Mouse (Mus musculus) midbrain, embryonic 14.5 days (tissue): ENCODE data around the gene Abhd5. TPM values are rescaled to one million over a fixed set of nuclear protein-coding genes. Genes with fewer than 3 reads are reported as not detected.

ENCODE experiments used
- ATAC-seq: fragments of 200-750 bp; cut with Nextera tagmentation; 2 replicates; pipeline ENCODE4 v1.8.0; 2017; ENCODE audit warnings: moderate number of reproducible peaks, moderate library complexity; ENCODE audit not compliant: low FRiP score, low TSS enrichment
- DNase-seq: peaks from one replicate; pipeline ENCODE4 v3.0.0-alpha.2; 2015
- H3K27ac ChIP-seq: fragments of 300-500 bp; sonication (generic); replicated peaks from 2 replicates; pipeline ENCODE4 v1.5.1; 2014; ENCODE audit warnings: mild to moderate bottlenecking, low read depth, low read length, moderate library complexity
- H3K27me3 ChIP-seq: fragments of 300-500 bp; sonication (generic); 2 replicates; pipeline ENCODE4 v1.6.1; 2014; ENCODE audit warnings: low read length, control low read depth, mixed read lengths; ENCODE audit not compliant: control insufficient read depth, insufficient read depth
- H3K36me3 ChIP-seq: fragments of 300-500 bp; sonication (generic); 2 replicates; pipeline ENCODE4 v1.6.1; 2014; ENCODE audit warnings: low read length, control low read depth; ENCODE audit not compliant: control insufficient read depth, insufficient read depth
- H3K4me1 ChIP-seq: fragments of 300-500 bp; sonication (generic); 2 replicates; pipeline ENCODE4 v1.6.1; 2014; ENCODE audit warnings: mild to moderate bottlenecking, antibody characterized with exemption, low read length, control low read depth; ENCODE audit not compliant: control insufficient read depth, insufficient read depth
- H3K4me2 ChIP-seq: fragments of 300-500 bp; sonication (generic); 2 replicates; pipeline ENCODE4 v1.6.1; 2014; ENCODE audit warnings: mild to moderate bottlenecking, low read length, moderate library complexity
- H3K4me3 ChIP-seq: fragments of 300-500 bp; sonication (generic); replicated peaks from 2 replicates; pipeline ENCODE4 v1.5.1; 2014; ENCODE audit warnings: low read depth, low read length
- H3K9ac ChIP-seq: fragments of 300-500 bp; sonication (generic); replicated peaks from 2 replicates; pipeline ENCODE4 v1.6.1; 2014; ENCODE audit warnings: mild to moderate bottlenecking, low read length, moderate library complexity
- H3K9me3 ChIP-seq: fragments of 300-500 bp; sonication (generic); 2 replicates; pipeline ENCODE4 v1.6.1; 2016; ENCODE audit warnings: low read length, control low read depth, mixed read lengths; ENCODE audit not compliant: control insufficient read depth
- WGBS: fragments of 180-500 bp; shearing (Covaris S2); extraction: QIAGEN DNeasy Blood & Tissue Kit; methylation state at CpG from one replicate; pipeline ENCODE4 v1.1.7; 2014; 5-methylcytosine and 5-hydroxymethylcytosine counted together
- polyA plus RNA-seq: library from polyadenylated mRNA; unstranded; fragments of >200 nt; fragmentation: Nextera tagmentation; extraction: Ambion mirVana; gene quantifications from 2 replicates; pipeline ENCODE4 v1.2.1, GENCODE M21; 2014

Abhd5 gene
- polyA plus RNA-seq, 1 experiment from 2014 or later = 28.0 TPM

GRCm38 (mm10) chr9:122314942-122315341 is 36.5 kb upstream of the Abhd5 start:
- H3K27ac ChIP-seq = no peak overlapping the region
- H3K9me3 ChIP-seq = no peaks in the 10 kb centered on the region
- no peaks in the 10 kb centered on the region for H3K27me3 ChIP-seq
- ATAC-seq (no peak), DNase-seq (no peak)
- peaks cover 9% of the 10 kb centered on the region for H3K4me1 ChIP-seq
- no peak overlapping the region for H3K4me3 ChIP-seq
- no peak overlapping the region for H3K4me2 ChIP-seq
- H3K36me3 ChIP-seq = no peaks in the 10 kb centered on the region
- WGBS = 68% methylated on average over 4 of the region's 4 CpGs
- no peak overlapping the region for H3K9ac ChIP-seq

GRCm38 (mm10) chr9:122315501-122315900 is 35.9 kb upstream of the Abhd5 start:
- WGBS = 73% methylated on average over 11 of the region's 11 CpGs
- no peaks in the 10 kb centered on the region for H3K36me3 ChIP-seq
- ATAC-seq = no peak
- H3K4me2 ChIP-seq = no peak overlapping the region
- no peak overlapping the region for H3K9ac ChIP-seq
- H3K4me1 ChIP-seq = peaks cover 7% of the 10 kb centered on the region
- no peaks in the 10 kb centered on the region for H3K27me3 ChIP-seq
- DNase-seq = no peak
- no peaks in the 10 kb centered on the region for H3K9me3 ChIP-seq
- no peak overlapping the region for H3K27ac ChIP-seq
- no peak overlapping the region for H3K4me3 ChIP-seq

GRCm38 (mm10) chr9:122316562-122316961 is 34.8 kb upstream of the Abhd5 start:
- no peak overlapping the region for H3K4me3 ChIP-seq
- H3K9ac ChIP-seq = no peak overlapping the region
- no peaks in the 10 kb centered on the region for H3K9me3 ChIP-seq
- no peaks in the 10 kb centered on the region for H3K27me3 ChIP-seq
- no peak overlapping the region for H3K4me2 ChIP-seq
- no peak for DNase-seq
- H3K4me1 ChIP-seq = no peaks in the 10 kb centered on the region
- no peak for ATAC-seq
- no peaks in the 10 kb centered on the region for H3K36me3 ChIP-seq
- 93% methylated on average over 7 of the region's 7 CpGs for WGBS
- no peak overlapping the region for H3K27ac ChIP-seq

DNA sequence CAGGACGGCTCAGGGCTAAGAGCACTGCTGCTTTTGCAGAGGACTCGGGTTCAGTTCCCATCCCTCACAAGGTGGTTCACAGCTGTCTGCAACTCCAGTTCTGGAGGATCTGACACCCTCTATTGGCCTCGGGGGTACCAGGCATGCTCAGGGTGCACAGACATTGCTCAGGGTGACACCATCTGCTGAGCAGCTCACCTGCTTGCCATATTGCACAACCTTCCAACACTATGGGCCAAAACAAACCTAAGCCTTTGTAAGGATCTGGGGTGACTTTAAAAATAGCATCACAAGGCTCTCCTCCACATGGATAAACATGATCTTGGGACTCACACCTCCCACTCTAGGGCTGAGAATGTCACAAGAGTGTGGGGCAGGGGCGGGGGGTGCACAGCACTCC is 30.8 kb upstream of the Abhd5 start:
- Histone ChIP-seq H3K9me3 (no peaks in the 10 kb centered on the region), H3K4me1 (no peaks in the 10 kb centered on the region), H3K9ac (no peak overlapping the region), H3K4me3 (no peak overlapping the region), H3K36me3 (no peaks in the 10 kb centered on the region), H3K4me2 (no peak overlapping the region), H3K27ac (no peak overlapping the region), H3K27me3 (no peaks in the 10 kb centered on the region)
- no peak for DNase-seq
- 92% methylated on average over 4 of the region's 4 CpGs for WGBS
- ATAC-seq = no peak

GRCm38 (mm10) chr9:122322356-122322755 is 29.1 kb upstream of the Abhd5 start:
- 69% methylated on average over 3 of the region's 3 CpGs for WGBS
- H3K9me3 ChIP-seq = no peaks in the 10 kb centered on the region
- no peak overlapping the region for H3K9ac ChIP-seq
- H3K4me2 ChIP-seq = no peak overlapping the region
- ATAC-seq = no peak
- H3K4me1 ChIP-seq = no peaks in the 10 kb centered on the region
- H3K36me3 ChIP-seq = no peaks in the 10 kb centered on the region
- no peak for DNase-seq
- H3K27ac ChIP-seq = no peak overlapping the region
- no peak overlapping the region for H3K4me3 ChIP-seq
- no peaks in the 10 kb centered on the region for H3K27me3 ChIP-seq

GRCm38 (mm10) chr9:122325996-122326395 is 25.4 kb upstream of the Abhd5 start:
- 96% methylated on average over 1 of the region's 1 CpGs for WGBS
- Histone ChIP-seq H3K27me3 (no peaks in the 10 kb centered on the region), H3K4me3 (no peak overlapping the region), H3K36me3 (no peaks in the 10 kb centered on the region), H3K4me2 (no peak overlapping the region), H3K4me1 (no peaks in the 10 kb centered on the region), H3K27ac (no peak overlapping the region), H3K9ac (no peak overlapping the region), H3K9me3 (no peaks in the 10 kb centered on the region)
- DNase-seq (no peak), ATAC-seq (no peak)

GRCm38 (mm10) chr9:122328199-122328598 is 23.2 kb upstream of the Abhd5 start:
- no peak overlapping the region for H3K4me2 ChIP-seq
- no peaks in the 10 kb centered on the region for H3K4me1 ChIP-seq
- no peak for ATAC-seq
- no peak overlapping the region for H3K9ac ChIP-seq
- H3K9me3 ChIP-seq = no peaks in the 10 kb centered on the region
- H3K4me3 ChIP-seq = no peak overlapping the region
- H3K27ac ChIP-seq = no peak overlapping the region
- H3K27me3 ChIP-seq = no peaks in the 10 kb centered on the region
- H3K36me3 ChIP-seq = no peaks in the 10 kb centered on the region
- DNase-seq = no peak
- WGBS = 75% methylated on average over 3 of the region's 3 CpGs

- no peak overlapping the region for H3K27ac ChIP-seq
- no peak overlapping the region for H3K4me2 ChIP-seq
- ATAC-seq = no peak
- H3K36me3 ChIP-seq = no peaks in the 10 kb centered on the region
- H3K4me1 ChIP-seq = no peaks in the 10 kb centered on the region
- H3K9ac ChIP-seq = no peak overlapping the region
- WGBS = 78% methylated on average over 2 of the region's 2 CpGs
- no peaks in the 10 kb centered on the region for H3K9me3 ChIP-seq
- no peak overlapping the region for H3K4me3 ChIP-seq
- no peaks in the 10 kb centered on the region for H3K27me3 ChIP-seq
- no peak for DNase-seq
These were observed 14.7 kb upstream of the Abhd5 start for GRCm38 (mm10) chr9:122336677-122337076.

GRCm38 (mm10) chr9:122337510-122337931 is 13.9 kb upstream of the Abhd5 start:
- H3K4me1 ChIP-seq = no peaks in the 10 kb centered on the region
- no peaks in the 10 kb centered on the region for H3K27me3 ChIP-seq
- ATAC-seq (no peak), DNase-seq (peak; percentile 40)
- H3K4me3 ChIP-seq = no peak overlapping the region
- no peak overlapping the region for H3K4me2 ChIP-seq
- WGBS = 46% methylated on average over 8 of the region's 8 CpGs
- no peak overlapping the region for H3K9ac ChIP-seq
- H3K27ac ChIP-seq = no peak overlapping the region
- H3K36me3 ChIP-seq = no peaks in the 10 kb centered on the region
- H3K9me3 ChIP-seq = no peaks in the 10 kb centered on the region
